Mouse (Mus musculus) gastrocnemius, adult 2 months (tissue): ENCODE data around the gene Tns4. TPM values are rescaled to one million over a fixed set of nuclear protein-coding genes. Genes with fewer than 3 reads are reported as not detected.

Experiments used
- DNase-seq: peaks from one replicate; pipeline ENCODE4 v3.0.0; 2022
- H3K27ac ChIP-seq: fragments of 200-600 bp; 2 replicates; pipeline ENCODE4 v1.8.1; 2022; ENCODE audit warnings: mild to moderate bottlenecking
- H3K4me3 ChIP-seq: fragments of 200-600 bp; 2 replicates; pipeline ENCODE4 v1.8.1; 2022; ENCODE audit warnings: mild to moderate bottlenecking, moderate library complexity
- CTCF ChIP-seq: fragments of 200-600 bp; IDR thresholded peaks from 2 replicates; pipeline ENCODE4 v1.8.1; 2022; ENCODE audit warnings: antibody characterized with exemption, mild to moderate bottlenecking, moderate library complexity
- intact Hi-C: fragments of 180-260 bp; cut with DNase I; formaldehyde crosslinking; loops from one replicate; pipeline ENCODE4 v1.15.1; 2025
- total RNA-seq, 2 experiments: library from RNA; stranded (reverse); gene quantifications; 2 replicates each; pipeline ENCODE4 v1.2.3; 2021

Gene Tns4
- total RNA-seq, 2 experiments from 2014 or later: 0.22 TPM; not detected in 1

DNA sequence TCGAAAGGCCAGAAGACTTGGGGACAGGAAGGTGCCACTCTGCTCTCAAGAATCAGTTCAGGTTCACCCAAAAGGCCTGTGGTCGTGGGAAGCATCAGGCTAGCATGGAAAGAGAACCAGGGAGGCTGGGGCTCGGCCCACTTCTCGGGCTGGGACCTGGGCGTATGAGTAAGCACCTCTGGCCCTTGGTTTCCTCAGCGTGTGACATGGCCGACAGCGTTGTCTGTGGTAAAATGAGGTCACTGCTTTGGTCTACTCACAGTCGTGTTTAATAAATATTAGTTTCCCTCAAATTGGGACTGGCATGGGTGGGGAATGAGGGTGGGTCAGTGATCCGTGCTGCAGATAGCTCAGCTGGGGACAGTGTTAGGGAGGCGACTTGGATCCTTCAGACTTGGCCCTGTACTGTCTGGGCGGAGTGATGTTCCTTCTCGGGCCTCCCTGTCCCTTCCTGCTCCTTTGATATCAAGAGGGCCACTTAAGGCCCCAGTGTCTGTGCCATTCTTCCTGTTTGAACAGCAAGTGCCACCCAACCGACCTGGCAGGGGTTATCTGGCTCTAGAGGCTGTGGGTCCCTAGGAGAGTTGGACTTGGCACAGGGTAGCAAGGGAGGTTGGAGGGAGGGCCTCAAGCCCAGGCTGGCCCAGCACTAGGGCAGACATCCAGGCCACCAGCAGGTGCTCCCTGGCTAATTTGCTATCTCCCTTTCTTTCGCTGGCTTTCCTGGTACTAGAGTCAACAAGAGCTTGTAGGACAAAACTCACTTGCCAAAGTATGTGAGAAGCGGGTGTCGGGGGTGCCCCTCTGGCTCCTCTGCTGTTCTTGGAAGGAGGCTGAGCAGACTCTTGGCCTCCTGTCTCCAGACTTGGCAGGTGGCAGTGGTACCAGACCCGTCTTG is 38.9 kb upstream of the Tns4 start:
- no peak overlapping the region for H3K4me3 ChIP-seq
- peak overlapping the region; percentile 71 for H3K27ac ChIP-seq
- intact Hi-C loops: loop anchor here (10.0 kb wide), 1 partner anchor 203 kb away; the partner anchor contains the start of gene Rara
- DNase-seq: peak; percentile 73
- TF ChIP-seq CTCF: no peak

DNA sequence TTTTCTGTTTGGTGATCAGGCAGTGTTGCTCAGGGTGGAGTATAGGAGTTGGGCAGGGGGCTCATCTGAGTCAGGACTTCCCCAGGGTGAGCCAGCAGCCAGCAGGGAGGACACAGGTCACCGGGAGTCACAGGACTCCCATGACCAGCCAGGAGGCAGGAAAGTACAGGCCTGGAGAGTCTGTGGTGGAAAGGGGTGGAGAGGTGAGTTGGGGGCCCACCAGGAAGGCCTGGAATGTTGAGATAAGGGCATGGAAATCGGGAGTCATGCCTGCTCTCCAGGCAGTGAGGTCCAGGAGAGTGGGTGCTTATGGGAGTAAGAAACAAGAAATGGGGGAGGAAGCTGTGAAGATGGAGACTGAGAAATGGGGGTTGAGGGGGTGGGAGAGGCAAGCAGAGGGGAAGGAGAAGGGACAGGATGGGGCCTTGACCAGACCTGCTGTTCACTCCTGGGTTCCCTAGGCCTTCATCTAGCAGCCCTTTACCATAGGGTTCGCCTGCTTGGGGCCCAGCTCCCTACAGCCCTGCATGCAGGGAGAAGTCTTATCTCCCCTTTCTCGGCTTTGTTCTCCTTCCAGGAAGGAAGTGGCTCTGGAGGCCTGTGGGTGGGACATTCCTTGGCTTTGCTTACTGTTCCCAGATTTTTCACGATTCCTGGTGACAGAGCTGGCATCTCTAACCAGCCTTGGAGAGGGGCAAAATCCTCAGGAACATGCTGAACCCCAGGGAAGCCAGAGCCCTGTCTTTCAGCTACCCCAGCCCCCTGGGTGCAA is 37.6 kb upstream of the Tns4 start:
- no peak overlapping the region for H3K4me3 ChIP-seq
- intact Hi-C loops: loop anchor here (10.0 kb wide), 1 partner anchor 202 kb away; the partner anchor contains the start of gene Rara
- TF ChIP-seq CTCF: no peak
- H3K27ac ChIP-seq: peak overlapping the region; percentile 71
- DNase-seq: no peak

DNA sequence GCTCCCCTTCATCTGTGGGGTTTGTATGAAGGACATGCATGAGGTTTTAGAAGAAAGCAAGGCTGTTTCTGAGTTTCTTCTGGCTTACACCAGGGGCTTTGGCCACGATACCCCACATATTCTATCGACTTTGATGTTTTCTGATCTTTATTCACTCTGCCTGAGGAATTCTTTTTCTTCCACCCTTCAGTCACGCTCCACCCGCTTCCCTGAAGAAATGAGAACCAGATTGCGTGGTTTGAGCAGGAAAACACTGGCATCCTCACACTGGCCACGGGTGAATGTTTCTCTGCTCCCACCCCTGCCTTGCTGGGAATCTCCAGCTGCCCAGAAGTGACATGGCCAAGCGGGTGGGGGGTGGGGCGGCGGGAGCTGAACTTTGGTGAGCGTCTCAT is 35.5 kb upstream of the Tns4 start:
- H3K4me3 ChIP-seq: no peak overlapping the region
- no peak for TF ChIP-seq CTCF
- intact Hi-C loops: loop anchor here (1.0 to 10.0 kb wide), 2 partner anchors 84 to 200 kb away; partner anchors contain the start of gene Rara
- peak overlapping the region; percentile 31; the same call in 1 of the 2 replicates for H3K27ac ChIP-seq
- no peak for DNase-seq

DNA sequence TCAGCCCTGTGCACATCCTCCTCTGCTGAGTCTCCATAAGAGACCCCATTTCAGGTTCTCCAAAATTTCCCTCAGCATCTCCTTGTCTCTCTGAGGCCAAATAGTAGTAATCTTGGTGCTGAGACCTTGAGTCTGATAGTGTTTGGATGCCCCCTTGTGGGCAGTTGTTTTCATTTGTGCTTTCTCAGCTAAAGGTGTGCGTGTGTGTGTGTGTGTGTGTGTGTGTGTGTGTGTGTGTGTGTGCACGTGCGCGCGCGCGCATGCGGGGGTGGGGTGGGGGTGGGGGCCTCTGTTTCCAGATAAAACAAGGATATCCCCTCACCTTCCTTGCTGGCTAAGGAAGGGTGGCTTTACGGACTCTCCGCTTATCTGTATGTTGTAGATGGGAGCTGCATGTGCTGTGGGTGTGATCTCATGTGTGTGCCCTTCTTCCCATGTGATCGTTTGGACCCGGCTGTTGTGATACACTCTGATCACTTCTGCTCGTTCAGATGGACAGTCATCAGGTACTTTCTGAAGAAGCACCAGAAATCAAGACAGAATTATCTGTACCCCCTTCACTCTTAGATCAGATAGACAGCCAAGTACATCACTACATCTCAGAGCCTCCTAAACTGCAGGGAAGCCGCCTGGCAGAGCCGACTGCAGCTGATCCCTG is 35.0 kb upstream of the Tns4 start:
- DNase-seq: peak; percentile 56
- H3K27ac ChIP-seq: peak overlapping the region; percentile 31; the same call in 1 of the 2 replicates
- H3K4me3 ChIP-seq: no peak overlapping the region
- TF ChIP-seq CTCF: peak; percentile 46
- intact Hi-C loops: loop anchor here (1.0 to 10.0 kb wide), 2 partner anchors 84 to 199 kb away; partner anchors contain the start of gene Rara

DNA sequence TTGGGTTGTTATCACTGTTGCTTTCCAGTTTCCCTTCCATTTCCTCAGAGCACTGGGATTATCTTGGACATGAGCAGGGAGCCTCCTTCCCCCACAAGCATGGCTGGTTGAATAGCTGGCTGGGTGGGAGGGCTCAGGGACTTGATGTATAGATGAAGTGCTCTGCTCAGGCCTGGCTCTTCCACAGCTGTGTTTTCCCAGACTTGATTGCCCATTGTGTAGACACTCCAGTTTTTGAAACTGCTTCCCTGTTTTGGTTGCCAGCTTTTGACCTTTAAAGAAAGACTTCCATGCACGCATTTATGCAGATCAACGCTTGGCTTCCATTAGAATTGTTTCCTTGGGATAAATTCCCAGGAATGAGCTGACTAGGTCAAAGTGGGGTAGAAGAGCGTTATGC is 33.6 kb upstream of the Tns4 start:
- TF ChIP-seq CTCF: no peak
- no peak overlapping the region for H3K4me3 ChIP-seq
- intact Hi-C loops: loop anchor here (10.0 kb wide), 1 partner anchor 198 kb away; the partner anchor contains the start of gene Rara
- DNase-seq: no peak
- no peak overlapping the region for H3K27ac ChIP-seq

DNA sequence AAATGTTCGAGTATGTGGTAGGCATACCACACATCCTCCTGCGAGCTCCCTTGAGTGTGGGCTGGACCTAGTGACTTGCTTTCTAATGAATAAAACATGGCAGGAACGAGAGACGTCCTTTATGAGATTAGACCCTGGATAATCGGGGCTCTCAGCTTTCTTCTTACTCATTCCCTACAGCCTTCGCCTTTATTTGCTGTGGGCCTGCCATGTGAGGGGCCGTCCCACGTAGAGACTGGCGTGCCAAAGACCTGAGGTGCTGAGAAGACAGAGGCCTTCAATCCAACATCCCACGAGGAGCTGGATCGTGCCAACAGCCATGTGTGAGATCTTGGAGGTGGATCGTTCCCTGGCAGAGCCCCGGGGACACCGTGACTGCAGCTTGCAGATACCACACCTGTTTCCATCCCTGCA is 32.1 kb upstream of the Tns4 start:
- H3K27ac ChIP-seq: peak overlapping the region; percentile 81
- DNase-seq: no peak
- no peak overlapping the region for H3K4me3 ChIP-seq
- no peak for TF ChIP-seq CTCF
- intact Hi-C loops: loop anchor here (10.0 kb wide), 1 partner anchor 196 kb away; the partner anchor contains the start of gene Rara

DNA sequence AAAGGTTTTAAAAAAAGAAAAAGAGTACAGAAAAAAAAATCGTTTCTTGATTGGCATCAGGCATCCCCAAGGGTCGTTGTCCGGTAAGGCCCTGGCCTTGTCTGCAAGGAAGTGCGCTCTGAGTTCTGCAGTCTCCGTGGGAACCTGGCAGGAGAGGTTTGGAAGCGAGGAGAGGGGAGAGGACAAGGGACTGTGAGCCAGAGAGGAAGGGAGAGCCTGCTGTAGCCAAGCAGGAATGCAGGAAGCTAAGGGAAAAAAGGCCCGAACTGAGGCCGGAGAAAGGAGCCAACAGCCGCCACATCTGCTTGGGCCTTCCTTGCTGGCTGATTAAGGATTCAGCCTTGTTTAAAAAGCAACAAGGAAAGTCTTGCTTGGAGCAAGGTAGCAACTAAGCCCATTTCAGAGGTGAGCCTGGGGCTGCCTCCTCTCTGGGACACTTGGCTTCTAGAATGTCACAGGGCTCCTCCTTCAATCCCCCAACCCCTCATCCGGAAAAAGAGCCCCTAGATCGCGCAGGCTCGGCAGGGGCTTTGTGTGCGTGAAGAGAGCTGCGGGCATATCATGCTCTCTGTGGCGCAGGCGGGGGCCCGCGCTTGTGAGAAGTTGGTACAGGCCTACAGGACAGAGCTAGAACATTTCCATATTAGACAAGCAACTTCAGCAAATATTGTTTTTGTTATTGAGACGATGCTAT is 31.6 kb upstream of the Tns4 start:
- H3K4me3 ChIP-seq: no peak overlapping the region
- H3K27ac ChIP-seq: peak overlapping the region; percentile 81
- DNase-seq: peak; percentile 63
- TF ChIP-seq CTCF: no peak
- intact Hi-C loops: loop anchor here (10.0 kb wide), 1 partner anchor 196 kb away; the partner anchor contains the start of gene Rara

DNA sequence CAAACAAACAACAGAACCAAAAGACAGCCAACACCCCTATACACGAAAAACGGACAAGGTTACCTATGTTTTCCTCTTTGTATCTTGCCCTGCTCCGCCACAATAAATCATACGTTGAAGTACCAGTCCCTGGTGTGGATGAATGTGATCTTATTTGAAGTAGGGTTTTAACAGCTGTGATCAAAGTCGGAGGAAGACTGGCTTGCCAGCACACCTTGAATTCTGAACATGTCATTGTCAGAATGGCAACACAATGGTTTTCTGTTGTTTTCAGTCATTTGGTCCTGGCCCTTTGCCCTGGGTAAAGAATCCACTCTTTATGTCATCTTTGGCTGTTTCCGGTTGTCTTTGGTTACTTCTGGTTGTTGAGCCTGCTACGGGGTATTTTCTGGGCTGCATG is 29.9 kb upstream of the Tns4 start:
- DNase-seq: no peak
- intact Hi-C loops: no loop called here
- no peak overlapping the region for H3K27ac ChIP-seq
- no peak overlapping the region for H3K4me3 ChIP-seq
- TF ChIP-seq CTCF: no peak

DNA sequence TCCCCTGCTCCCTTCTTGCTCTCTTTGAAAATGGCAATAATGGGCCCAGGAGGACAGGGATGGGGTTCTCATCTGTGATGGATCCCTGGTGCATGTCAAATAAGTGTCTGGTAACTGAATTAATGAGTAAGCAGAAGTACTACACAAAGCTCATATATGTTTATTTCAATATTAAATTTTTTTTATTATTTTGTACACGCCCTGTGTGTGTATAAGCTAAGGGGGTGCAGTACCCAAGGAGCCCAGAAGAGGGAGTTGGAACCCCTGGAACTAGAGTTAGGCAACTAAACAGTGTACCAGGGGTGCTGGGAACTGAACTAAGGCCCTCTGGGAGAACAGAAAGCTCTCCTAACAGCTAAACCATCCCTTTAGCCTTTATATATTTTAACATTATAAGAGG is 29.3 kb upstream of the Tns4 start:
- DNase-seq: no peak

DNA sequence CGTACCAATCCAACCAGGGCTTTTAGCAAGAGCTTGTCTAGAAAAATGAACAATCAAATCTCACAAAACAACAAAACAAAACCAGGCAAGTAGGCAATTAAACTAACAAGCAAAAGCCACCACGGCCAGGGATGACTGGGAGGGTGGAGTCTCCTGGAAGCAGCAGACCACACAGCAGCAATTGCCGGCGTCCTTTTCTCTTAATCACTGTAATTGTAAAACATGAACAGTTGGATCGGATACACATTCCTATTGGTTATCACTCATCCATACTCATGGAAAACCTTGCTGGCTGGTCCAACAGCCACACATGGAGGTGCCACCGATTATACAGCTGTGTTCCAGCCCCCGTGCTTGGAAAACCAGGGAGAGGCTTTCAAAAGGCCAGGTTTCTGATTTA is 28.8 kb upstream of the Tns4 start:
- Histone ChIP-seq H3K27ac (no peak overlapping the region), H3K4me3 (no peak overlapping the region)
- intact Hi-C loops: no loop called here
- TF ChIP-seq CTCF: no peak
- DNase-seq: no peak

More for the DNA sequence above, 29.3 kb upstream of the Tns4 start:
- intact Hi-C loops: no loop called here
- H3K4me3 ChIP-seq: no peak overlapping the region
- H3K27ac ChIP-seq: no peak overlapping the region
- TF ChIP-seq CTCF: peak; percentile 23

DNA sequence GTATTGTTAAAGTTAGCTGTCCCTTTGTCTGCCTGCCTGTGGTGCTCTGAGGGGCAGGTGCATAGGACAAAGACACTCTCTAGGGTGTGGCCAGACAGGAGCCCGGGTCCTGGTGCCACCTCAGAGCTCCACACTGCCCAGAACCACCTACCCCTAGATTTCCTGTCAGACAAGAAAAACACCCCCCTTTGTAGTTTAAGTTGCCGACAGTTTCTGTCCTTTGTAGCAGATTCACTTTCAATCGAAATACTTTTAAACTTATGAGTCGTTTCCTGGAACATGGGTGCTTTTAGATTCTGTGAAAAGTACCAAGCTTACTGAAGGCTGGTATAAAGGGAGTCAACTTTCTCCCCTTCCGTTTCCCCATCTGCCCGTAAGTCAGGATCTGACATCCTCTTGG is 26.8 kb upstream of the Tns4 start:
- DNase-seq: no peak
- Histone ChIP-seq H3K4me3 (no peak overlapping the region), H3K27ac (no peak overlapping the region)
- intact Hi-C loops: no loop called here
- TF ChIP-seq CTCF: no peak

DNA sequence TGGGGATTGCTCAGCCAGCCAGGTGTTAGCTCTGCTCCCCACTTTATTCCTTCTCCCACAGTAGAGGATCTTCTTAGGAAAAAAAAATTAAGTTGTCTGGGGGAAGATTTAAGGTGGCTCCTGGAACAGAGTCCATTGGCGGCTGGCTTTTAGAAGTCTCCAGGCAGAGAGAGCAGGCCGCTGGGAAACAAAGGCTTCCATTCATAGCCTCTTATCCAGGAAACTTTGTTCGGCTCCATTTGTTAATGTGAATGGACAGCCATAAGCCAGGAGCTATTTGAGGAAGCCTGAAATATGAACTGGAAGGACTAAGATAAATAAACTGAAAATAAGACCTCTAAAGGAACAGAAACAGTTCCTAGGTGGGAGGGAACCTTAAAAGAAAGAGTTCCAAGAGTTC is 24.0 kb upstream of the Tns4 start:
- no peak for TF ChIP-seq CTCF

More for the DNA sequence above, 24.0 kb upstream of the Tns4 start:
- DNase-seq: no peak
- intact Hi-C loops: loop anchor here (5.0 kb wide), 1 partner anchor 41 kb away; no protein-coding TSS in a partner anchor
- Histone ChIP-seq H3K4me3 (no peak overlapping the region), H3K27ac (no peak overlapping the region)
